Mouse (Mus musculus) cerebellum, adult 2 months (tissue): ENCODE data around the gene Vmn1r137. TPM values are rescaled to one million over a fixed set of nuclear protein-coding genes. Genes with fewer than 3 reads are reported as not detected.
"Not testable (repeated sequence)": the region's sequence is repeated elsewhere in the genome, so short reads cannot be mapped to it uniquely, and the experiment has no call there.

Experiments
- DNase-seq, 2 experiments: peaks; one replicate each; pipeline ENCODE4 v3.0.0; 2021
- H3K27ac ChIP-seq: fragments of 200-500 bp; 2 replicates; pipeline ENCODE4 v1.5.1; 2012; ENCODE audit warnings: low read length, control low read depth, inconsistent platforms; ENCODE audit not compliant: insufficient read depth
- H3K27me3 ChIP-seq: fragments of 200-500 bp; 2 replicates; pipeline ENCODE4 v1.6.1; 2012; ENCODE audit warnings: inconsistent platforms, mild to moderate bottlenecking, low read length, moderate library complexity; ENCODE audit not compliant: control insufficient read depth, insufficient read depth
- H3K4me1 ChIP-seq: fragments of 200-500 bp; 2 replicates; pipeline ENCODE4 v1.6.1; 2011; ENCODE audit warnings: low read length; ENCODE audit not compliant: control insufficient read depth, insufficient read depth
- H3K4me3 ChIP-seq: fragments of 200-500 bp; replicated peaks from 2 replicates; pipeline ENCODE3; 2011; ENCODE audit warnings: mild to moderate bottlenecking, low read depth, low read length, control low read depth; ENCODE audit not compliant: insufficient read depth
- WGBS: fragments of 180-500 bp; shearing (Covaris S2); methylation state at CpG from one replicate; pipeline ENCODE4 v1.1.7; 2018; 5-methylcytosine and 5-hydroxymethylcytosine counted together
- polyA plus RNA-seq: library from polyadenylated mRNA; depleted of rRNA; stranded (reverse); fragments of >200 nt; gene quantifications from 2 replicates; pipeline ENCODE4 v1.2.3, GENCODE M21; 2012; rRNA removed

Vmn1r137 gene
- not detected in 2 replicates for polyA plus RNA-seq

GRCm38 (mm10) chr7:21994287-21994686 lies at the start of gene Vmn1r137:
TSS of gene Vmn1r137 (plus strand) at chr7:21994587.
- H3K27ac ChIP-seq, H3K4me3 ChIP-seq, DNase-seq, H3K4me1 ChIP-seq, H3K27me3 ChIP-seq: not testable (repeated sequence)
- no CpG with 5 or more reads among the region's 3 CpGs for WGBS

GRCm38 (mm10) chr7:22028797-22029196 lies 34.4 kb downstream of the Vmn1r137 start, which contains the start of gene Vmn1r138:
TSS of gene Vmn1r138 (minus strand) at chr7:22028897.
- H3K27me3 ChIP-seq, H3K27ac ChIP-seq, DNase-seq, H3K4me3 ChIP-seq, H3K4me1 ChIP-seq: not testable (repeated sequence)
- WGBS = no CpG with 5 or more reads among the region's 2 CpGs

Other genes starting within 250 kb of the Vmn1r137 start
- gene Gm4175, start 233.1 kb upstream of the Vmn1r137 start, polyA plus RNA-seq = not detected in 2 replicates
- not detected in 2 replicates for gene Gm4177, start 197.9 kb upstream of the Vmn1r137 start, polyA plus RNA-seq
- not detected in 2 replicates for gene Vmn1r135, start 162.2 kb upstream of the Vmn1r137 start, polyA plus RNA-seq
- gene Gm5725, start 150.3 kb upstream of the Vmn1r137 start, polyA plus RNA-seq = not detected in 2 replicates
- gene Gm5891, start 73.3 kb upstream of the Vmn1r137 start, polyA plus RNA-seq = not detected in 2 replicates
- gene Vmn1r138, start 34.3 kb downstream of the Vmn1r137 start, polyA plus RNA-seq = not detected in 2 replicates
- not detected in 2 replicates for gene Gm6176, start 61.7 kb downstream of the Vmn1r137 start, polyA plus RNA-seq
- not detected in 2 replicates for gene Vmn1r139, start 74.5 kb downstream of the Vmn1r137 start, polyA plus RNA-seq
- not detected in 2 replicates for gene Gm16451, start 123.7 kb downstream of the Vmn1r137 start, polyA plus RNA-seq
- gene Gm10666, start 140.2 kb downstream of the Vmn1r137 start, polyA plus RNA-seq = not detected in 2 replicates
- gene Vmn1r142, start 169.4 kb downstream of the Vmn1r137 start, polyA plus RNA-seq = not detected in 2 replicates
- not detected in 2 replicates for gene Vmn1r143, start 194.8 kb downstream of the Vmn1r137 start, polyA plus RNA-seq
- not detected in 2 replicates for gene Gm8653, start 206.7 kb downstream of the Vmn1r137 start, polyA plus RNA-seq
- gene Gm8453, start 234.9 kb downstream of the Vmn1r137 start, polyA plus RNA-seq = not detected in 2 replicates